Mouse (Mus musculus): ENCODE results near the gene Aplp1.

DNA sequence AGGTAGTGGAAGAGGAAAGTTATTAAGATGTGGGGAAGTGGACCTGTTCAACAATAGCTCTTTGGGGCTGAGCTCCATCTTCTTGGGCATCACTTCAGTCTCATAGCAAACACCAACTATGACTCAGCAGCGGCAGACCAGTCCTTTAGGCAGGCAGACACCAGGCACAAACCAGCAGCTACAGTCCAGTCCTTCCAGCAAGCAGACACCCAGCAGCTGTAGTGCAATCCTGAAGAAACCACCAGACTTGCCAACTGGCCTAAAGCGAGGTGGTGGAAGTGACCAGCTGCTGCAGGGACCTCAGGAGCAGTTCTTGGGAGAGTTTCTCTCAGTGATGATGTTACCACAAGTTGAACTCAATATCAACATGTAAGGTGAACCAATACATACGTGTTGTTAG is 36.7 kb downstream of the Aplp1 start:
- no peak for TF ChIP-seq CTCF (IDR thresholded peaks at IDR 0.05; ENCODE audit: low read depth)
- no peak for TF ChIP-seq EP300 (IDR thresholded peaks at IDR 0.05; ENCODE audit: low read depth)
